10 mouse cellular contexts compared by ENCODE assay signal in the genomic region with DNA sequence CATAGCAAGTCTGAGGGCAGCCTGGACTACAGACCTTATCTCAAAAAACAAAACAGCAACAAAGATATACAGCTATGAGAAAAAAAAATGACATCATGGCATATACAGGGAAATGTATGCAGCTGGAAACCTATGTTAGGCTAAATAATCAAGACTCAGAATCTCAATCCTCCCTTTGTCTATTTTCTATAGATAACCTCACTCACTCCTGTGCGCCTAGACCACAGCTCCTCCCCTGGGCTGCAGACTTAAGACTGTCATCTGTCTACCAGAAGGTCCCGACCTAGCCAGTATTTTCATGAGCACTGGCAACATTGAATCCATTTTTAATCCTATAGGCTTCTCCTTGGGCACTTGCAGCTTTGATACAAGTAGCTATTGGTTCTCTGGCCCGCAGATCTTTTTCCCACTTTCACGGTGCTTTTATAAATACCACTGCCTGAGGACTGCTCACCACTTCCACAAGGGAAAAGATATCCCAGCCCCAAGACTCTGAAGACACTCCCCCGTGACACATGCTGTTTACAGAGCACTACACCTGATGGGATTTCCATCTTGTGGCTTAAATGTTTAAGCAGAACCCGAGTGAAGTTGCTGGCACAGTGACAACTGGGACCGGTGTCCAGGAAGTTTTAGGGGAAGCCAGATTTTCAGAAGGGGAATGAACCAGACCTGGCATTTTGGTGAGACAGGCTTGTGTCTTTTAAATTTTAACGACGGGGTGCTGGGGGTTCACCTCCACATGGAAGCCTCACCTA.
DNase-seq lines count a peak whose midpoint lies in the region; ATAC-seq lines count a peak whose summit lies in the region.
"Had no signal": no experiment of that assay in that cellular context is flagged by ENCODE, and none has a peak within 500 bp of the region (broad histone marks: within the 10 kb centered on the region; RNA-seq: fewer than 3 reads in every experiment).

No protein-coding gene starts in this region.

- H3K36me3 ChIP-seq in liver, embryonic 12.5 days = peaks cover 24% of the 10 kb centered on the region
- H3K36me3 ChIP-seq: midbrain, embryonic 12.5 days had no signal

- H3K9me3 ChIP-seq in liver, embryonic 12.5 days (replicated peaks) = no peaks in the 10 kb centered on the region
- H3K9me3 ChIP-seq: midbrain, embryonic 12.5 days had no signal

- no peak overlapping the region for H3K4me2 ChIP-seq in liver, embryonic 12.5 days
- H3K4me2 ChIP-seq: hindbrain, embryonic 14.5 days; midbrain, embryonic 12.5 days had no signal

- H3K27me3 ChIP-seq in liver, embryonic 12.5 days (replicated peaks) = no peaks in the 10 kb centered on the region

- peak; percentile 40; the same call in 1 of the 2 replicates for ATAC-seq in liver, embryonic 12.5 days
- ATAC-seq in megakaryocyte progenitor cell, adult 5-6 weeks (replicated peaks; ENCODE audit: poor library complexity) = peak; percentile 54

- no peak overlapping the region for H3K27ac ChIP-seq in liver, embryonic 12.5 days
- H3K27ac ChIP-seq: hindbrain, embryonic 14.5 days; midbrain, embryonic 12.5 days had no signal

- H3K4me3 ChIP-seq in liver, embryonic 12.5 days = no peak overlapping the region
- H3K4me3 ChIP-seq: midbrain, embryonic 12.5 days had no signal

- H3K9ac ChIP-seq in liver, embryonic 12.5 days = no peak overlapping the region
- H3K9ac ChIP-seq: hindbrain, embryonic 14.5 days; midbrain, embryonic 12.5 days had no signal

- WGBS in liver, embryonic 12.5 days (ENCODE audit: insufficient replicate concordance) = 54% methylated on average over 9 of the region's 9 CpGs

- peak; percentile 43 for DNase-seq in adrenal gland, postnatal 10 days
- no peak for DNase-seq in adrenal gland, postnatal 25 days
- DNase-seq in liver = no peak
- DNase-seq in heart, adult 9 months (ENCODE audit: low spot score in 2 of 2) = peak; percentile 77 to 85
- DNase-seq in layer of hippocampus, adult 9-11 months = no peak
- no peak for DNase-seq in embryo, embryonic 10 days (ENCODE audit: low spot score)

- H3K4me1 ChIP-seq in liver, embryonic 12.5 days = peaks cover 29% of the 10 kb centered on the region

Comparison
In these comparisons a context has a peak if more than half of its experiments do, and no peak if none do; other contexts are left out.
1. DNase-seq: peak in adrenal gland, postnatal 10 days (single experiment) and heart, adult 9 months (2 of 2); none in adrenal gland, postnatal 25 days (single experiment), liver (single experiment), layer of hippocampus, adult 9-11 months (single experiment) and embryo, embryonic 10 days (single experiment).